Mouse (Mus musculus): ENCODE data around the gene Ttc7.
A peak's percentile ranks its signal among the peaks of the same experiment; 100 is the strongest.
"Not testable (repeated sequence)": the region's sequence is repeated elsewhere in the genome, so short reads cannot be mapped to it uniquely, and the experiment has no call there.

The Ttc7 gene

DNA sequence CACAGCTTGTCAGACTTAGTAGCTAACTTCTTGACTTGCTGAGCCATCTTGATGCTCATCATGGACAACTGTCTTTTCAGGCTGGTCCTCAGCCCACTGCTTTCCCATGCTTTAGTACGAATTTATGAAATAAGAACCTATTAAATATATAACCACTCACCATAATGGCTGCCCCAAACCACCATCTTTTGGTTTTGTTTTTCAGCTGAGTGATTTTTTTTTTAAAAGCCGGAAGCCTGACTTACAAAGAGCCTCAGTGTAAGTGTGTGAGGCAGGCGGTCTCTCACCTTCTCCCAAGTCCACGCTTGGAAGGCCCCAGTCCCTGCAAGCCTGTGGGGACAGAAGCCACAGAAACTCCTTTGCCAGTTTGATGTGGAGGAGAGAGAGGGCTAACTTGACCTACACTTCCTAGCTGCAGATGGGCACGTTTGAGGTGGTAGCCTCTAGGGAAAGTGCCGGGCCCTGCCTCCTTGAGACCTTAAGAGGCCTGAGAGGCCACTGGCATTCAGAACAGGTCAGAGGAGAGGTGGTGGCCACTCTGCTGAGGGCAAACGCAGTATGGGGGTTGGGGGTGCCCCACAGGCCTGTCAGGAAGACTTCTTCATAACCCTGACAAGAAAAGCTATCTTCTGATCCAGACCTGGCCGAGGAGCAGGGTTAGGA is 3.9 kb downstream of the Ttc7 start:
- DNase-seq, result no peak

GRCm38 (mm10) chr17:87287197-87287777 is 4.6 kb downstream of the Ttc7 start:
- no peak for DNase-seq

GRCm38 (mm10) chr17:87288131-87288530 is 5.4 kb downstream of the Ttc7 start:
- no peak for DNase-seq

DNA sequence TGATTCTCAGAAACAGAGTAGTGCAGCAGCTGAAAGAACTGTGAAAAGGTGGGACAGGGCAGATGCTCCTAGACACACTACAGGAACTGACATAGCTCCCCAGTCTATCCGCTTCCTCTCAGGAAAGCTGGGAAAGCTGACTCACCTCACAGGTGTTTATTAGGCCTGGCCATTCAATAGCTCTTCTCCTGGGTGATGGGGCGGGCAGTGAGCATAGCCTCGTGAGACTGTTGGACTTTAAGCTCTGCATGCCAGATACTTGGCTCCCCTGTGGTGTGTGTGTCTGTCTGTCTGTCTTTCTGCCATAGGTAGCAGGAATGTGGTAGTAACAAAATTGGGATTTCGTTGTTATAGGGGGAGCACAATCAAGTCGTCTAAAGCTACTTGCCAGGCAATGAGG is 6.7 kb downstream of the Ttc7 start:
- no peak for DNase-seq

DNA sequence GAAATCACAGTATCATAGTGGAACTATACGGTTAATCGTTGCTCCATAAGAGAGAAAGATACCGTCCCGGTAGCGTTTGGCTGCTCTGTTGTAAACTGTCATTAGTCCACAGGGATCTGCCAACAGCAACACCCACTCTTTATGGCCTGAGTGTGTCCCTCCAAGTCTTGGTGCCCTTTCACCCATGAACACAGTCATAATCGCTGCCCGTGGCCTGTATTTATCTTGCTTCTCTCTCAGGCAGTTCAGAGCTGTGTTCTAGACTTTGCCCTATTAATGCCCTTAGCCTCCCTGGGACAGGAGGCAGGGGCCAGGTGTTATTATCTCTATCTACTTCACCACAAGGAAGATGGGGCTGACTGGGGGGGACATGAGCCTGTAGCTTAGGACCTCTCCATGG is 8.4 kb downstream of the Ttc7 start:
- DNase-seq, result no peak

GRCm38 (mm10) chr17:87291782-87292181 is 9.1 kb downstream of the Ttc7 start:
- DNase-seq, result no peak

- no peak for DNase-seq
Observed at GRCm38 (mm10) chr17:87293125-87293524, 10.4 kb downstream of the Ttc7 start.

GRCm38 (mm10) chr17:87295738-87296137 is 13.1 kb downstream of the Ttc7 start:
- no peak for DNase-seq

- DNase-seq, result not testable (repeated sequence)
Observed at GRCm38 (mm10) chr17:87296701-87297100, 14.0 kb downstream of the Ttc7 start.

DNA sequence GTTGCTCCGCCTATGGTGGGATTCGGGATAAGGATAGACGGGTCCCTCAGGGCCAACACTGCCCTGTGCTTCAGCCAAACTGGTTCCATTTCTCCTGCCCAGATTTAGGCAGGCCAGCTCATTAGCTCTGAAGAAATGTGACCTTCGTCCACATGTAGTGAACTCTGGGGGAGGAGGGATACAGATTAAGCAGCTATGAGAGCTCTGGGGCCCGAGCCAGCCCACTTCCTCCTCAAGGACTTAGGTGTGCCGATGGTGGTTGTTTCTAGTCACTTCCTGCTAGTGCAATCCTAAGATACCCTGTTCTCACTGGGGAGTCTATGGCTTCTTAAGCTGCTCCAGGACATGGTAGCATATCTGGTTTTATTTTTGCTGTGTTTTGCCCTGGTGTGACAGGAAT is 16.3 kb downstream of the Ttc7 start:
- no peak for DNase-seq

DNA sequence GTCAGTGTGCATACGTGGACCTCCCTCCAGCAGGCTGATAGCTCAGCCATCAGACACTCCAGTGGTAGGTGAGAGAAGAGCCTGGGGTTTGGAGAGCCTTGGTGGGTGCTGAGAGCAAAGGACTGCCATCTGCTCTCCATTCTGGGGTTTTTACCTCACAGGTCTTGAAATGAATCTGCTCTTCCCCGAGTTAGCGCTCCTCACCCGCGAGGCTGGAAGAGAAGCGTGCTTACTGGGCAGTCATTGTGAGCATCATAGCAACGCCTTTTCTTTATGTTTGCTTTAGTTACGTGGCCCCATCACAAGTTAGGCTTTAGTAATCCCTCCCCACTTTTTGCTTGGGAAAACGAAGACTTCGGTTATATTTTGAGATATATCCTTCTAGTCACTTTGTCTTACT is 17.7 kb downstream of the Ttc7 start:
- no peak for DNase-seq

GRCm38 (mm10) chr17:87301607-87302006 is 18.9 kb downstream of the Ttc7 start:
- DNase-seq, result not testable (repeated sequence)

- no peak for DNase-seq
Observed at GRCm38 (mm10) chr17:87302014-87302794, 19.5 kb downstream of the Ttc7 start.

DNA sequence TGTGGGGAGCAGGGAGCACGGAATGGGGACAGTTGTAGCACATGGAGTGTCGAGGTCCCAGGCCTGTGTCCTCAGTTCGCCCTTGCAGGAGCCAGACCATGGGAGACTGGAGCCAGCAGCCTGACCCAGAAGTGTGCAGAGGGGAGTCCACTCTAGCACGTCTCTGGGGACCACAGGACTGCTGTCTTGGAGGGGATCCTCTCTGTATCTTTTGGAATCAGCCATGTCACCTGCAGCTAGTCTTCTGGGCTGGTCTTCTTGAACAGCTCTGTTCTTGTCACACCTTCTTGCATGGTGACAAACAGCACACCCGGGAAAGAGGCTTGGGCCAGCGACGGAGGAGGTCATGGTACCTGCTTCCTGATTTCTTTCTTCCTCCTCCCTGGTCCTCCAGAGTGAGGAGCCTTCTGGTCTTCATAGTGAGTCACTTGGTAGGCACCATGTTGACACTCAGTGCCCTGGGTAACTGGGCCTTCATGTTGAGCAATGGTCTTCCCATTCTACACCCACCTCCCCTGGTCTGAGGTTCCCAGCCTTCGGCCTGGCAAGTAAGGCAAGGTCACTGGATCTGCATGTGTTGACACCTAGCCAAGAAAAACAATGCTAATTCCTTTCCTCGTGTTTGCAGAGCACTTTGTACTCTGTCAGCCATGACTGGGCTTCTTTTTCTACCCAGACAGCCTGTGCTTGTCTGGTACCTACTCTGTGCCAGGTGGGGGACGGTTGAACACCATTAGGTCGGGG is 21.6 kb downstream of the Ttc7 start:
- no peak for DNase-seq

DNA sequence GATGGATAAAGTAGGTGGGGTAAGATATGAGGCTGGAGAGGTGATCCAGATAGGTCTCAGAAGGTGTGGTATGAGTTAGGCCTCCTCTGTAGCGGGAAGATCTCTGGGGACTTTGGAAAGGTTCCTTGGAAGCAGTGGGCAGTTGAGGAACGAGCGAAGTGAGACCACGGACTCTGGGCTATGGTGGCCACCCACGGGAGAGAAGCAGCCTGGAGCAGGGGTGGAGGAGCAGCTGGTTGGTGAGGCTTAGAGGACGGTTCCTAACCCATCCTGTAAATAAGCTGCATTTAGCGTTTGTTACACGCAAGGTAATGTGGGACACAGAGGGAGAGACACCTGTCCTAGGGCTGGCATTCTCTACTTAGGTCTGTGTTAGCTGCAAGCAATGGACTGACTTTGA is 22.4 kb downstream of the Ttc7 start:
- no peak for DNase-seq

GRCm38 (mm10) chr17:87306746-87307145 is 24.1 kb downstream of the Ttc7 start:
- DNase-seq, result no peak

GRCm38 (mm10) chr17:87309073-87309788 is 26.5 kb downstream of the Ttc7 start:
- DNase-seq, result no peak

- DNase-seq, result no peak
Observed at GRCm38 (mm10) chr17:87310497-87310896, 27.8 kb downstream of the Ttc7 start.

GRCm38 (mm10) chr17:87312351-87312750 is 29.7 kb downstream of the Ttc7 start:
- DNase-seq, result peak in 1 of 2 experiments; percentile 32

DNA sequence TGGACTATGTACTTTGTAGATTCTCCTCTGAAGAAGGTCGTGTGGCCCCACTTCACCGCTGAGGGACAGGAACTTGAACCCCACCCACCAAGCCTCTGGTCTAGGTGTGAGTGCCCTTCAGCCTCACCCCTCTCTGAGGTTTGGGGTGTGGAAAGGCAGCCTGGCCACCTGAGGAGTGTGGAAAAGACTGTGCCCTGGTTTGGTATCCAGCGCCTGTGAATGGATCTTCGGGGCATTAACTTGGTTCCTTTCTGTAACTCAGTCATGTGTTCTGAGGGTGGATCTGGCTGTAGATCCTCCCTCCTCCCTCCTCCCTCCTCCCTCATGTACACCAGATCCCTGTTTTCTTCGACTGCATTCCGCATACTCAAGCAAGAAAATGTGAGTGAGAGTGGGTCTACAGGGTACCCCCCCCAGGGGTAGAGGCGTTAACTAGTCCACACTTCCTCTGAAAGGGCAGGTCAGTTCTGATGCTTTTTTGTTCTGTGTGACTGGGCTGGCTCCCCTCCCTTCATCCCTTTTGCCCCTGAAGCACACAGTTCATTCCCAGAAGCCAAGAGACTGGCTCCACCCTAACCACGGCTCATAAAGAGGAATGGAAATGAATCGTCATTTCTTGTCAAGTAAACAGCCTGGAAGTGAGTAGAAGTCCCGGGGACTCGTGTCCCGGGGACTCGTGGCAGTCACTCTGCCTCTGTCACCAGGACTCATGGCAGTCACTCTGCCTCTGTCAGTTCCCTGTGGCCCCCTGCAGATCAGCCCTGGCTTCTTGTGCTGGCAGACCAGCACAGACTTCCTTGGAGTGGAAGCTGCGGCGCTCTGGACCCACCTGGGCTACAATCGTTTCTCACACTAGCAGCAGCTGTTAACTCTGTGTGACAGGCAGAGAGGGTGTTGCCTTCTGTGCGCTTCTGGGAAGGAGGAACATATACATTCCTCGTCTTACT is 30.5 kb downstream of the Ttc7 start:
- peak; percentile 14 to 34 for DNase-seq

DNA sequence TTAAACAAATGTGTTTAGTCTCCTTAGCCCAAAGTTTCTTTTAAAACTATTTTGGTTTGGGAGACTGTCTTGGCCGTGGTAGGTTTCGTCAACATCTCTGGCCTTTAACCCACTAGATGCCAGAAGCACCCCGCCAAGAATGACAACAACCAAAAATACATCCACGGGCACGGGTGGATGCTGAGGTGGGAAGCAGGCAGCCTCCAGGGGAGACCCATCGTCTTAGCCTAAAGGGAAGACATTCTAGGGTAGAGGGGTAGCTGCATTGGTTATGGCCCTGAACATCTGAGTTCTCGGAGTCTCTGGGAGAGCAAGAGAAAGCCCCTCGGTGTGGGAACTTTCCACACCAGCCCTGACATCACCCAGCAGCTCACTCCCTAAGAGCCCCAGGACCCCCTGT is 31.4 kb downstream of the Ttc7 start:
- no peak for DNase-seq

Measured in cerebellum, postnatal 25 days (tissue).